Mouse (Mus musculus) T-helper 2 cell (primary cell): ENCODE measurements around the gene Zfp27.
"Not testable (repeated sequence)": the region's sequence is repeated elsewhere in the genome, so short reads cannot be mapped to it uniquely, and the experiment has no call there.

Experiments
- in situ Hi-C: fragments of 300-600 bp; cut with MboI, MseI; formaldehyde crosslinking; loops from one replicate; pipeline ENCODE4 v1.15.1; 2025; ENCODE audit warnings: high pct_unique_total_duplicates

Zfp27 gene

GRCm38 (mm10) chr7:29892756-29893155, 13.6 kb downstream of the Zfp27 start:
- in situ Hi-C loops: no loop called here

GRCm38 (mm10) chr7:29890501-29890900, 15.9 kb downstream of the Zfp27 start:
- in situ Hi-C loops: no loop called here

- in situ Hi-C loops: no loop called here
Observed at GRCm38 (mm10) chr7:29880916-29881315, 25.5 kb downstream of the Zfp27 start.

- in situ Hi-C loops: no loop called here
Observed at GRCm38 (mm10) chr7:29880056-29880455, 26.3 kb downstream of the Zfp27 start.

GRCm38 (mm10) chr7:29877561-29877960, 28.8 kb downstream of the Zfp27 start:
- in situ Hi-C loops: not testable (repeated sequence)

GRCm38 (mm10) chr7:29874256-29874655, 32.1 kb downstream of the Zfp27 start:
- in situ Hi-C loops: no loop called here

GRCm38 (mm10) chr7:29861660-29862059, 44.7 kb downstream of the Zfp27 start:
- in situ Hi-C loops: loop anchor here (5.0 kb wide), 2 partner anchors 46 to 91 kb away; partner anchors contain the start of genes Zfp27, Zfp383 and Zfp74

GRCm38 (mm10) chr7:29859532-29860517, 46.5 kb downstream of the Zfp27 start, which contains the start of gene Zfp420:
TSS of gene Zfp420 (plus strand) at chr7:29859979.
- in situ Hi-C loops: loop anchor here (5.0 kb wide), 3 partner anchors 38 to 92 kb away; partner anchors contain the start of genes Zfp27, Zfp383 and Zfp74

GRCm38 (mm10) chr7:29853219-29853842, 53.0 kb downstream of the Zfp27 start, which contains the start of gene Zfp940:
TSS of gene Zfp940 (minus strand) at chr7:29853669.
- in situ Hi-C loops: no loop called here

GRCm38 (mm10) chr7:29852831-29853218, 53.5 kb downstream of the Zfp27 start:
- in situ Hi-C loops: no loop called here

- in situ Hi-C loops: no loop called here
Observed at GRCm38 (mm10) chr7:29844616-29845015, 61.8 kb downstream of the Zfp27 start.
